Mouse (Mus musculus): Measurements from ENCODE around the gene Ogfod2. TPM values are rescaled to one million over a fixed set of nuclear protein-coding genes. Genes with fewer than 3 reads are reported as not detected.
A peak's percentile ranks its signal among the peaks of the same experiment; 100 is the strongest.

Gene Ogfod2
- polyA plus RNA-seq, 1 experiment from 2014 or later: 15.0 TPM

GRCm38 (mm10) chr5:124091951-124092406 is 20.1 kb upstream of the Ogfod2 start:
- Histone ChIP-seq H3K27me3 (ENCODE audit: control insufficient read depth, insufficient read depth, low read depth, low read length) (no peaks in the 10 kb centered on the region), H3K4me2 (ENCODE audit: low read depth, low read length) (peak overlapping the region; percentile 52), H3K9me3 (replicated peaks; ENCODE audit: control insufficient read depth, low read length) (no peaks in the 10 kb centered on the region), H3K4me1 (ENCODE audit: control insufficient read depth, low read depth, low read length) (peaks cover 50% of the 10 kb centered on the region), H3K36me3 (ENCODE audit: control insufficient read depth, insufficient read depth) (no peaks in the 10 kb centered on the region; the same call in none of the 2 replicates), H3K27ac (ENCODE audit: low read length) (peak overlapping the region; percentile 85), H3K9ac (ENCODE audit: low read depth, low read length) (peak overlapping the region; percentile 17), H3K4me3 (ENCODE audit: low read depth, low read length) (peak overlapping the region; percentile 16)
- WGBS (ENCODE audit: insufficient replicate concordance): 16% methylated on average over 9 of the region's 9 CpGs
- ATAC-seq (ENCODE audit: low read depth): peak; percentile 76

GRCm38 (mm10) chr5:124093120-124093794 is 18.8 kb upstream of the Ogfod2 start:
- ATAC-seq (ENCODE audit: low read depth): no peak
- H3K27ac ChIP-seq (ENCODE audit: low read length): peak overlapping the region; percentile 85
- H3K9ac ChIP-seq (ENCODE audit: low read depth, low read length): 0 out of 2 replicates have a peak overlapping the region, but pooled peaks have one; percentile 18
- H3K27me3 ChIP-seq (ENCODE audit: control insufficient read depth, insufficient read depth, low read depth, low read length): no peaks in the 10 kb centered on the region
- no peak overlapping the region for H3K4me3 ChIP-seq (ENCODE audit: low read depth, low read length)
- H3K4me2 ChIP-seq (ENCODE audit: low read depth, low read length): peak overlapping the region; percentile 97; the same call in 1 of the 2 replicates
- 78% methylated on average over 11 of the region's 11 CpGs for WGBS (ENCODE audit: insufficient replicate concordance)
- H3K36me3 ChIP-seq (ENCODE audit: control insufficient read depth, insufficient read depth): no peaks in the 10 kb centered on the region; the same call in none of the 2 replicates
- no peaks in the 10 kb centered on the region for H3K9me3 ChIP-seq (replicated peaks; ENCODE audit: control insufficient read depth, low read length)
- H3K4me1 ChIP-seq (ENCODE audit: control insufficient read depth, low read depth, low read length): peaks cover 50% of the 10 kb centered on the region

GRCm38 (mm10) chr5:124093852-124094604 is 18.1 kb upstream of the Ogfod2 start:
- H3K9ac ChIP-seq (ENCODE audit: low read depth, low read length): peak overlapping the region; percentile 51
- 74% methylated on average over 12 of the region's 12 CpGs for WGBS (ENCODE audit: insufficient replicate concordance)
- H3K27ac ChIP-seq (ENCODE audit: low read length): peak overlapping the region; percentile 85
- no peaks in the 10 kb centered on the region; the same call in none of the 2 replicates for H3K36me3 ChIP-seq (ENCODE audit: control insufficient read depth, insufficient read depth)
- peak overlapping the region; percentile 82 for H3K4me3 ChIP-seq (ENCODE audit: low read depth, low read length)
- no peaks in the 10 kb centered on the region for H3K27me3 ChIP-seq (ENCODE audit: control insufficient read depth, insufficient read depth, low read depth, low read length)
- peaks cover 50% of the 10 kb centered on the region for H3K4me1 ChIP-seq (ENCODE audit: control insufficient read depth, low read depth, low read length)
- no peak for ATAC-seq (ENCODE audit: low read depth)
- H3K9me3 ChIP-seq (replicated peaks; ENCODE audit: control insufficient read depth, low read length): no peaks in the 10 kb centered on the region
- peak overlapping the region; percentile 97 for H3K4me2 ChIP-seq (ENCODE audit: low read depth, low read length)

- H3K27ac ChIP-seq (ENCODE audit: low read length): peak overlapping the region; percentile 94
- no peaks in the 10 kb centered on the region for H3K9me3 ChIP-seq (replicated peaks; ENCODE audit: control insufficient read depth, low read length)
- peaks cover 50% of the 10 kb centered on the region for H3K4me1 ChIP-seq (ENCODE audit: control insufficient read depth, low read depth, low read length)
- peak overlapping the region; percentile 88 for H3K9ac ChIP-seq (ENCODE audit: low read depth, low read length)
- H3K4me2 ChIP-seq (ENCODE audit: low read depth, low read length): peak overlapping the region; percentile 97
- WGBS (ENCODE audit: insufficient replicate concordance): 6% methylated on average over 19 of the region's 19 CpGs
- no peaks in the 10 kb centered on the region for H3K36me3 ChIP-seq (ENCODE audit: control insufficient read depth, insufficient read depth)
- no peaks in the 10 kb centered on the region for H3K27me3 ChIP-seq (ENCODE audit: control insufficient read depth, insufficient read depth, low read depth, low read length)
- H3K4me3 ChIP-seq (ENCODE audit: low read depth, low read length): peak overlapping the region; percentile 82
- peak; percentile 75 for ATAC-seq (ENCODE audit: low read depth)
These were observed 17.0 kb upstream of the Ogfod2 start for GRCm38 (mm10) chr5:124095077-124095581.

GRCm38 (mm10) chr5:124095596-124096232 is 16.4 kb upstream of the Ogfod2 start, which contains the start of gene Abcb9:
Abcb9 (minus strand) TSS chr5:124095798.
- Histone ChIP-seq H3K4me2 (ENCODE audit: low read depth, low read length) (peak within 1 kb of the TSS; percentile 97), H3K36me3 (ENCODE audit: control insufficient read depth, insufficient read depth) (no peaks in the 10 kb centered on the region), H3K27ac (ENCODE audit: low read length) (peak within 1 kb of the TSS; percentile 94), H3K9ac (ENCODE audit: low read depth, low read length) (peak within 1 kb of the TSS; percentile 88), H3K27me3 (ENCODE audit: control insufficient read depth, insufficient read depth, low read depth, low read length) (no peaks in the 10 kb centered on the region), H3K4me1 (ENCODE audit: control insufficient read depth, low read depth, low read length) (peaks cover 49% of the 10 kb centered on the region), H3K4me3 (ENCODE audit: low read depth, low read length) (peak within 1 kb of the TSS; percentile 82), H3K9me3 (replicated peaks; ENCODE audit: control insufficient read depth, low read length) (no peaks in the 10 kb centered on the region)
- WGBS (ENCODE audit: insufficient replicate concordance): under 1% methylated on average over 42 of the region's 42 CpGs
- peak; percentile 75 for ATAC-seq (ENCODE audit: low read depth)

GRCm38 (mm10) chr5:124098923-124099322 is 13.2 kb upstream of the Ogfod2 start:
- WGBS (ENCODE audit: insufficient replicate concordance): 79% methylated on average over 2 of the region's 2 CpGs
- no peaks in the 10 kb centered on the region for H3K9me3 ChIP-seq (replicated peaks; ENCODE audit: control insufficient read depth, low read length)
- H3K27ac ChIP-seq (ENCODE audit: low read length): no peak overlapping the region
- no peaks in the 10 kb centered on the region for H3K27me3 ChIP-seq (ENCODE audit: control insufficient read depth, insufficient read depth, low read depth, low read length)
- H3K36me3 ChIP-seq (ENCODE audit: control insufficient read depth, insufficient read depth): no peaks in the 10 kb centered on the region
- H3K9ac ChIP-seq (ENCODE audit: low read depth, low read length): no peak overlapping the region
- peaks cover 17% of the 10 kb centered on the region for H3K4me1 ChIP-seq (ENCODE audit: control insufficient read depth, low read depth, low read length)
- ATAC-seq (ENCODE audit: low read depth): no peak
- H3K4me2 ChIP-seq (ENCODE audit: low read depth, low read length): no peak overlapping the region
- no peak overlapping the region for H3K4me3 ChIP-seq (ENCODE audit: low read depth, low read length)

GRCm38 (mm10) chr5:124100128-124101044 is 11.7 kb upstream of the Ogfod2 start:
- Histone ChIP-seq H3K9ac (ENCODE audit: low read depth, low read length) (no peak overlapping the region), H3K27me3 (ENCODE audit: control insufficient read depth, insufficient read depth, low read depth, low read length) (no peaks in the 10 kb centered on the region), H3K9me3 (replicated peaks; ENCODE audit: control insufficient read depth, low read length) (no peaks in the 10 kb centered on the region), H3K27ac (ENCODE audit: low read length) (no peak overlapping the region), H3K4me3 (ENCODE audit: low read depth, low read length) (no peak overlapping the region), H3K36me3 (ENCODE audit: control insufficient read depth, insufficient read depth) (no peaks in the 10 kb centered on the region), H3K4me1 (ENCODE audit: control insufficient read depth, low read depth, low read length) (peaks cover 2% of the 10 kb centered on the region), H3K4me2 (ENCODE audit: low read depth, low read length) (no peak overlapping the region)
- 78% methylated on average over 11 of the region's 11 CpGs for WGBS (ENCODE audit: insufficient replicate concordance)
- ATAC-seq (ENCODE audit: low read depth): no peak

GRCm38 (mm10) chr5:124102326-124102725 is 9.8 kb upstream of the Ogfod2 start:
- no peaks in the 10 kb centered on the region for H3K36me3 ChIP-seq (ENCODE audit: control insufficient read depth, insufficient read depth)
- H3K4me1 ChIP-seq (ENCODE audit: control insufficient read depth, low read depth, low read length): no peaks in the 10 kb centered on the region
- no peak overlapping the region for H3K4me3 ChIP-seq (ENCODE audit: low read depth, low read length)
- WGBS (ENCODE audit: insufficient replicate concordance): 74% methylated on average over 6 of the region's 6 CpGs
- no peaks in the 10 kb centered on the region for H3K27me3 ChIP-seq (ENCODE audit: control insufficient read depth, insufficient read depth, low read depth, low read length)
- no peaks in the 10 kb centered on the region for H3K9me3 ChIP-seq (replicated peaks; ENCODE audit: control insufficient read depth, low read length)
- H3K27ac ChIP-seq (ENCODE audit: low read length): no peak overlapping the region
- no peak overlapping the region for H3K9ac ChIP-seq (ENCODE audit: low read depth, low read length)
- H3K4me2 ChIP-seq (ENCODE audit: low read depth, low read length): no peak overlapping the region
- ATAC-seq (ENCODE audit: low read depth): no peak

Data from liver, embryonic 16.5 days (tissue).